Mouse (Mus musculus) C2C12 (cell line): Measurements from ENCODE around the gene Efnb3. TPM values are rescaled to one million over a fixed set of nuclear protein-coding genes. Genes with fewer than 3 reads are reported as not detected.

ENCODE experiments used
- H3K27me3 ChIP-seq: one replicate; pipeline ENCODE4 v1.6.1; 2011; ENCODE audit not compliant: control insufficient read depth, insufficient read depth, insufficient read length
- H3K36me3 ChIP-seq: one replicate; pipeline ENCODE4 v1.6.1; 2011; ENCODE audit not compliant: control insufficient read depth, insufficient read depth
- H3K4me3 ChIP-seq: one replicate; pipeline ENCODE4 v1.5.1; 2011; ENCODE audit warnings: mild to moderate bottlenecking, control low read depth; ENCODE audit not compliant: poor library complexity, insufficient read depth, severe bottlenecking
- H3K79me2 ChIP-seq: one replicate; pipeline ENCODE4 v1.6.1; 2011; ENCODE audit not compliant: control insufficient read depth, insufficient read depth
- H3K79me3 ChIP-seq: one replicate; pipeline ENCODE4 v1.6.1; 2011; ENCODE audit warnings: low read depth, control low read depth
- H3ac ChIP-seq: one replicate; pipeline ENCODE3; 2011; ENCODE audit warnings: low read depth; ENCODE audit not compliant: control insufficient read depth, insufficient read length
- CEBPB ChIP-seq: IDR thresholded peaks from one replicate; pipeline ENCODE4 v1.6.1; 2011; ENCODE audit warnings: low read depth, mild to moderate bottlenecking, control low read depth, moderate library complexity
- CTCF ChIP-seq: IDR thresholded peaks from one replicate; pipeline ENCODE4 v1.5.1; 2011; ENCODE audit not compliant: control insufficient read depth, insufficient read depth, insufficient read length
- FOSL1 ChIP-seq: IDR thresholded peaks from one replicate; pipeline ENCODE4 v1.8.0; 2011; ENCODE audit warnings: mild to moderate bottlenecking, low read length; ENCODE audit not compliant: poor library complexity, insufficient read depth, severe bottlenecking
- MAX ChIP-seq: IDR thresholded peaks from one replicate; pipeline ENCODE4 v1.6.1; 2011; ENCODE audit warnings: mild to moderate bottlenecking, control low read depth
- MYOD1 ChIP-seq: IDR thresholded peaks from one replicate; pipeline ENCODE4 v1.6.1; 2011; ENCODE audit warnings: low read depth; ENCODE audit not compliant: control insufficient read depth, insufficient read length
- MYOG ChIP-seq: IDR thresholded peaks from one replicate; pipeline ENCODE4 v1.6.1; 2011; ENCODE audit not compliant: control insufficient read depth, insufficient read length; ENCODE audit errors: extremely low read depth
- USF1 ChIP-seq: IDR thresholded peaks from one replicate; pipeline ENCODE4 v1.6.1; 2011; ENCODE audit warnings: low read depth, mild to moderate bottlenecking, control low read depth, moderate library complexity
- polyA plus RNA-seq: library from polyadenylated mRNA; unstranded; fragments of >200 nt; fragmentation: generic; extraction: Trizol; gene quantifications from one replicate; pipeline ENCODE4 v1.2.1, GENCODE M21; 2012; ENCODE audit warnings: missing spikeins

Gene Efnb3
- polyA plus RNA-seq, 1 experiment, result 0.61 TPM

DNA sequence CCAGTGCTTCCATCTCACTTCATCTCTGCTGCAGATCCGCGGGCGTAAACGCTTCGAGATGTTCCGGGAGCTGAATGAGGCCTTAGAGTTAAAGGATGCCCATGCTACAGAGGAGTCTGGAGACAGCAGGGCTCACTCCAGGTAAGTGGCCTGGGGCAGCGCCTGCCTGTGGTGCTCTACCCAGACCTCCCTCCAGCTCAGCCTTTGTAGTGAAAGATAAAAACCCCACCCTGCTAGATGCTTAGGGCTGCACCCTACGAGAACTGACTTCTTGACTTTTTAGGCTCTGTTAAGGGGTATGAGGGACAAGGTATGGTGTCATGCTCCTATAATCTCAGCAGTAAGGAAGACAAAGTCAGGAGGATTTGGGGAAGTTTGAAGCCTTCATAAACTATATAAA lies 30.6 kb upstream of the Efnb3 start:
- Histone ChIP-seq H3ac (no peak overlapping the region), H3K4me3 (no peak overlapping the region), H3K79me2 (peaks cover 21% of the 10 kb centered on the region), H3K36me3 (peaks cover 83% of the 10 kb centered on the region), H3K79me3 (peaks cover 12% of the 10 kb centered on the region), H3K27me3 (no peaks in the 10 kb centered on the region)
- TF ChIP-seq MYOG (no peak), MAX (no peak), USF1 (no peak), CEBPB (no peak), MYOD1 (no peak), CTCF (no peak), FOSL1 (no peak)

DNA sequence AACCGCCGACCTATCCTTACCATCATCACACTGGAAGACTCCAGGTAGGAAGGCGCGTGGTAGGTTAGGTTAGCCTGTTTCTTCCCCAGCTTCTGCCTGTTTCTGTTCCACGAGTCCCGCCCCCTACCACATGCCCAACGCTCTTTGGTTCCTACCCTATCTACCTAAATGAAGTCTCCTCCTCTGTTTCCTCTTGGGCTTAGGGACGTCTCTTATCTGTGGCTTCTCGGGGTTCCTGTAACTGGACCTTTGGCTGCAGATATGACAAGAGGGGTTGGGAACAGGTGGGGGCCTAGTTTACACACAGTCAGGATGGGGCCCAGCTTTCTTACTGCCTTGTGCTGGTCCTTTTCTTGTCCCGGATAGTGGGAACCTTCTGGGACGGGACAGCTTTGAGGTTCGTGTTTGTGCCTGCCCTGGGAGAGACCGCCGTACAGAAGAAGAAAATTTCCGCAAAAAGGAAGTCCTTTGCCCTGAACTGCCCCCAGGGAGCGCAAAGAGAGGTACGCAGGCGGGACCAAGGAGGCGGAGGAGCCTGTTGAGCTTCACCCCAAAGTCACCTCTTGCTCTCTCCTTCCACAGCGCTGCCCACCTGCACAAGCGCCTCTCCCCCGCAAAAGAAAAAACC lies 29.3 kb upstream of the Efnb3 start:
- Histone ChIP-seq H3K79me3 (peaks cover 25% of the 10 kb centered on the region), H3K79me2 (peaks cover 34% of the 10 kb centered on the region), H3ac (no peak overlapping the region), H3K4me3 (no peak overlapping the region), H3K27me3 (no peaks in the 10 kb centered on the region), H3K36me3 (peaks cover 96% of the 10 kb centered on the region)
- TF ChIP-seq CEBPB (no peak), USF1 (no peak), MYOD1 (no peak), MYOG (no peak), FOSL1 (no peak), MAX (no peak), CTCF (no peak)

DNA sequence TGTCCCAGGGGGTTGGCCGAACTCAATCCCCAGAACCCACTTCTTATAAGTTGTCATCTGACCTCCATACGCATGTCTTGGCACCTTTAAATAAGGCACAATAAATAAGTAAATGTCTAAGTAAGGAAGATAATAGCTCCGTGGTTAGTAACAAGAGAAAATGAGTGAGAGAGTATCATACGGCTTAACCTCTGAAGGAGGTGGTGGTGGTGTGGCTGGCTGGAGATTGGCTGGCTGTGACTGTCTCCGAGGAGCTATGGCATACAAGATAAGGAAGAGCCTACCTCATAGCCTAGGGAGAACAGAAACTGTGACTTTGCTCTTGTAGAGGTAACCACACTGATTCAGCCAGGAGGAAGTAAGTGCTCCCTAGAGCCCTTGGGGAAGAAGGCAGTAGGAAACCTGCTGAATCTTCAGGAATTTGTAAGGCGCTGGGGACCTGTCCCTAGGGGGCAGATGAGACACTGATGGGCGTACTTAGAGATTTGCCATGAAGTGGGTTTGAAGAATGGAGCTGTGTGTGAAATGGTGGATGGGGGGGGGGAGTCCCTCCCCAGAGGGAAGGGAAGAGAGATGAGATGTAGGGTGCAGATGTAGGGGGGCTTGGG lies 25.8 kb upstream of the Efnb3 start:
- no peak overlapping the region for H3ac ChIP-seq
- no peak overlapping the region for H3K4me3 ChIP-seq
- TF ChIP-seq FOSL1 (no peak), USF1 (no peak), MYOD1 (no peak), MYOG (no peak), CEBPB (no peak), CTCF (no peak), MAX (no peak)
- peaks cover 58% of the 10 kb centered on the region for H3K79me3 ChIP-seq
- peaks cover 69% of the 10 kb centered on the region for H3K79me2 ChIP-seq
- H3K36me3 ChIP-seq, result peaks cover 88% of the 10 kb centered on the region
- H3K27me3 ChIP-seq, result no peaks in the 10 kb centered on the region

DNA sequence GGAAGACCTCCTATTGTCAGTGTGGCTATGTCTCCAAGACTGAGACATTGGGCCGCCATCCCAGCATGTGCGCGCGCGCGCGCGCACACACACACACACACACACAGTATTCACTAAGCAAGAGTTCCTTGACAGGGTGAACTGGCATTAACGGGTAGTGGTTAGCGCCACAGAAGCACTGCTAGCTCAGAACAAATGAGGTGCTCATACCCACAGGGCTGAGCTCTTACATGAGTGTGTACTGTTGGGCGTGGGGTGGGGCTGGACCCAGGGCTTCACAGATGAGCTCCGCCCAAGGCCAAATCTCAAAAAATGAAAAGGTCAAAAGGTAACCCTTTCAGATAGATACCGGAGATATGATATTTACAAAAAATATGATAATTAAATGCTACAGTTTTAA lies 24.9 kb upstream of the Efnb3 start:
- Histone ChIP-seq H3K36me3 (peaks cover 80% of the 10 kb centered on the region), H3K79me2 (peaks cover 76% of the 10 kb centered on the region)
- TF ChIP-seq CEBPB (no peak), USF1 (no peak), FOSL1 (no peak), MAX (no peak), CTCF (no peak), MYOG (no peak), MYOD1 (no peak)

DNA sequence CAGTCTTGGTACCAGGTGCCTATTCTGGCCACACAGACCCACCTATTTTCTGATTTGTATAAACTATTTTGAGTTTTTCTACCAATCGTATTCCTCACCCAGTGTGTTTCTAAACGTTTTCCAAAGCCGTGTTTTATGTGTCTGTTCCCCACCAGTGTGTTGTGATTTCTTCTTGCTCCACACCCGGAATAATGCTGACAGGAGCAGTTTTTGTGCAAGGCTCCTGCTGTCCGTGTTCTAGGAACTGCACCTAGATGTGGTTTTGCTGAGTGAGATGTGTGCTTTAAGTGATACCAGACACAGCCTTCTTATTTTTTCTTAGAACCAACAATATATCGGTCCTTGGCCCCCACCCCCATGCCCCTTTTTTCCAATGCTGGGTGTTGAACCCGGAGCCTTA lies 24.0 kb upstream of the Efnb3 start:
- Histone ChIP-seq H3K79me3 (peaks cover 64% of the 10 kb centered on the region), H3K4me3 (no peak overlapping the region), H3K27me3 (no peaks in the 10 kb centered on the region), H3K36me3 (peaks cover 70% of the 10 kb centered on the region), H3K79me2 (peaks cover 76% of the 10 kb centered on the region), H3ac (no peak overlapping the region)
- TF ChIP-seq CTCF (no peak), MYOD1 (no peak), CEBPB (no peak), USF1 (no peak), MAX (no peak), MYOG (no peak), FOSL1 (no peak)

More for the DNA sequence above, 24.9 kb upstream of the Efnb3 start:
- peaks cover 64% of the 10 kb centered on the region for H3K79me3 ChIP-seq
- no peaks in the 10 kb centered on the region for H3K27me3 ChIP-seq
- no peak overlapping the region for H3K4me3 ChIP-seq
- no peak overlapping the region for H3ac ChIP-seq
